Mouse (Mus musculus): ENCODE data around the gene Prdm11.

DNA sequence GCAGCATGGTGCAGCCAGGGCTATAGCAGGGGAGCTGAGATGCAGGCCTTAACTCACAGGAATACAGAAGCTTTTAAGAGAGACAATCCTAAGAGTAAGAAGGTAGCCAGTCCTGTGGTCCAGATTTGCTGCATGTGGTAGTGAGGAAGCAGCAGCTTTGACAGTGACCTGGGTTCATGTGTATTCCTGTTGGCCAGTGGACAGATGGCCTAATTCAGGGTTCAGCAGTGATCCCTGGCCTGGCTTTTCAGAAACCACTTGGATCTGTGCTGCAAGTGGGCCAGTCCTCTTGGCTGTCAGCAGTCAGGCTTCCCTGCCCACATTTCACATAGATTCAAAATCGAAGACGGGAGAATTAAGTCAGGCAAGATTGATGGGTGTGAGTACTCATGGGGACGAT, 104.5 kb downstream of the Prdm11 start:
- TF ChIP-seq CTCF (IDR thresholded peaks at IDR 0.05; ENCODE audit: control insufficient read depth, insufficient read depth, low read length), result no peak
- no peak for TF ChIP-seq POLR2A (IDR thresholded peaks at IDR 0.05; ENCODE audit: borderline replicate concordance, control insufficient read depth, low read depth, low read length)
